Mouse (Mus musculus): ENCODE measurements around the gene AF366264. TPM values are rescaled to one million over a fixed set of nuclear protein-coding genes. Genes with fewer than 3 reads are reported as not detected.

The AF366264 gene
- polyA plus RNA-seq (2012; rRNA removed): not detected in 2 replicates

GRCm38 (mm10) chr8:13838289-13838688 lies at the start of gene AF366264:
TSS of gene AF366264 (minus strand) at chr8:13838389.

GRCm38 (mm10) chr8:13785250-13785763 lies 52.9 kb downstream of the AF366264 start, which contains the start of gene Upf3a:
TSS of gene Upf3a (plus strand) at chr8:13785615.

Other genes starting within 250 kb of the AF366264 start
- gene Rasa3, start 160.8 kb downstream of the AF366264 start, polyA plus RNA-seq (2012; rRNA removed): 34.2 and 35.6 TPM in 2 replicates
- gene Cfap97d2, start 132.5 kb downstream of the AF366264 start, polyA plus RNA-seq (2012; rRNA removed): 0.56 and 1.3 TPM in 2 replicates
- 64.8 and 70.8 TPM in 2 replicates for gene Cdc16, start 80.7 kb downstream of the AF366264 start, polyA plus RNA-seq (2012; rRNA removed)
- gene Upf3a, start 52.8 kb downstream of the AF366264 start, polyA plus RNA-seq (2012; rRNA removed): 10.5 and 11.4 TPM in 2 replicates
- 11.5 and 15.3 TPM in 2 replicates for gene Champ1, start 31.3 kb upstream of the AF366264 start, polyA plus RNA-seq (2012; rRNA removed)
- gene Coprs, start 51.9 kb upstream of the AF366264 start, polyA plus RNA-seq (2012; rRNA removed): 18.5 and 20.7 TPM in 2 replicates